Mouse (Mus musculus): ENCODE results near the gene Smarca2. TPM values are rescaled to one million over a fixed set of nuclear protein-coding genes. Genes with fewer than 3 reads are reported as not detected.
"Not testable (repeated sequence)": the region's sequence is repeated elsewhere in the genome, so short reads cannot be mapped to it uniquely, and the experiment has no call there.

The Smarca2 gene
- polyA plus RNA-seq, 1 experiment from 2014 or later: 57.2 TPM

- Histone ChIP-seq H3K27me3 (replicated peaks; ENCODE audit: control insufficient read depth, insufficient read depth, low read length) (no peaks in the 10 kb centered on the region), H3K27ac (ENCODE audit: low read depth, low read length) (no peak overlapping the region), H3K4me2 (ENCODE audit: low read length) (no peak overlapping the region), H3K9me3 (replicated peaks; ENCODE audit: control insufficient read depth, low read length) (no peaks in the 10 kb centered on the region), H3K9ac (ENCODE audit: low read length) (no peak overlapping the region), H3K4me3 (ENCODE audit: low read depth, low read length) (no peak overlapping the region), H3K36me3 (ENCODE audit: control insufficient read depth, insufficient read depth, low read length) (no peaks in the 10 kb centered on the region), H3K4me1 (ENCODE audit: control insufficient read depth, insufficient read depth, low read length) (peaks cover 14% of the 10 kb centered on the region)
- WGBS: 48% methylated on average over 7 of the region's 7 CpGs
- ATAC-seq: no peak
- peak; percentile 24 for DNase-seq (ENCODE audit: low spot score)
These were observed 128.8 kb downstream of the Smarca2 start for GRCm38 (mm10) chr19:26733546-26734100.

- WGBS: 67% methylated on average over 10 of the region's 10 CpGs
- no peaks in the 10 kb centered on the region for H3K27me3 ChIP-seq (replicated peaks; ENCODE audit: control insufficient read depth, insufficient read depth, low read length)
- peak; percentile 23 for DNase-seq (ENCODE audit: low spot score)
- no peaks in the 10 kb centered on the region for H3K9me3 ChIP-seq (replicated peaks; ENCODE audit: control insufficient read depth, low read length)
- ATAC-seq: 0 out of 2 replicates have a peak, but pooled peaks have one; percentile 10
- peaks cover 14% of the 10 kb centered on the region for H3K4me1 ChIP-seq (ENCODE audit: control insufficient read depth, insufficient read depth, low read length)
- H3K27ac ChIP-seq (ENCODE audit: low read depth, low read length): no peak overlapping the region
- H3K36me3 ChIP-seq (ENCODE audit: control insufficient read depth, insufficient read depth, low read length): no peaks in the 10 kb centered on the region
- peak overlapping the region; percentile 21; the same call in 1 of the 2 replicates for H3K9ac ChIP-seq (ENCODE audit: low read length)
- H3K4me2 ChIP-seq (ENCODE audit: low read length): no peak overlapping the region
- no peak overlapping the region for H3K4me3 ChIP-seq (ENCODE audit: low read depth, low read length)
These were observed 129.9 kb downstream of the Smarca2 start for GRCm38 (mm10) chr19:26734704-26735109.

GRCm38 (mm10) chr19:26745021-26745420 is 140.2 kb downstream of the Smarca2 start:
- H3K4me1 ChIP-seq (ENCODE audit: control insufficient read depth, insufficient read depth, low read length): peaks cover 10% of the 10 kb centered on the region; the same call in 1 of the 2 replicates
- DNase-seq (ENCODE audit: low spot score); H3K27ac ChIP-seq (ENCODE audit: low read depth, low read length); H3K36me3 ChIP-seq (ENCODE audit: control insufficient read depth, insufficient read depth, low read length); H3K4me2 ChIP-seq (ENCODE audit: low read length); ATAC-seq; H3K4me3 ChIP-seq (ENCODE audit: low read depth, low read length); H3K9me3 ChIP-seq (replicated peaks; ENCODE audit: control insufficient read depth, low read length); H3K27me3 ChIP-seq (replicated peaks; ENCODE audit: control insufficient read depth, insufficient read depth, low read length); H3K9ac ChIP-seq (ENCODE audit: low read length): not testable (repeated sequence)
- WGBS: 97% methylated on average over 4 of the region's 4 CpGs

GRCm38 (mm10) chr19:26745567-26745966 is 140.7 kb downstream of the Smarca2 start:
- peaks cover 15% of the 10 kb centered on the region; the same call in 1 of the 2 replicates for H3K4me1 ChIP-seq (ENCODE audit: control insufficient read depth, insufficient read depth, low read length)
- 89% methylated on average over 7 of the region's 7 CpGs for WGBS
- H3K27me3 ChIP-seq (replicated peaks; ENCODE audit: control insufficient read depth, insufficient read depth, low read length): no peaks in the 10 kb centered on the region
- no peak overlapping the region for H3K9ac ChIP-seq (ENCODE audit: low read length)
- DNase-seq (ENCODE audit: low spot score) (no peak), ATAC-seq (no peak)
- H3K36me3 ChIP-seq (ENCODE audit: control insufficient read depth, insufficient read depth, low read length): no peaks in the 10 kb centered on the region
- no peaks in the 10 kb centered on the region for H3K9me3 ChIP-seq (replicated peaks; ENCODE audit: control insufficient read depth, low read length)
- no peak overlapping the region for H3K4me3 ChIP-seq (ENCODE audit: low read depth, low read length)
- H3K4me2 ChIP-seq (ENCODE audit: low read length): no peak overlapping the region
- no peak overlapping the region for H3K27ac ChIP-seq (ENCODE audit: low read depth, low read length)

- WGBS: 79% methylated on average over 10 of the region's 10 CpGs
- Histone ChIP-seq H3K4me1 (ENCODE audit: control insufficient read depth, insufficient read depth, low read length) (peaks cover 19% of the 10 kb centered on the region; the same call in 1 of the 2 replicates), H3K27ac (ENCODE audit: low read depth, low read length) (peak overlapping the region; percentile 100; the same call in 1 of the 2 replicates), H3K27me3 (replicated peaks; ENCODE audit: control insufficient read depth, insufficient read depth, low read length) (no peaks in the 10 kb centered on the region), H3K4me2 (ENCODE audit: low read length) (peak overlapping the region; percentile 60; the same call in 1 of the 2 replicates), H3K9ac (ENCODE audit: low read length) (0 out of 2 replicates have a peak overlapping the region, but pooled peaks have one; percentile 85), H3K36me3 (ENCODE audit: control insufficient read depth, insufficient read depth, low read length) (no peaks in the 10 kb centered on the region), H3K9me3 (replicated peaks; ENCODE audit: control insufficient read depth, low read length) (no peaks in the 10 kb centered on the region), H3K4me3 (ENCODE audit: low read depth, low read length) (no peak overlapping the region)
- ATAC-seq: no peak
- no peak for DNase-seq (ENCODE audit: low spot score)
These were observed 141.4 kb downstream of the Smarca2 start for GRCm38 (mm10) chr19:26746290-26746689.

- peak overlapping the region; percentile 85 for H3K9ac ChIP-seq (ENCODE audit: low read length)
- peak overlapping the region; percentile 60 for H3K4me2 ChIP-seq (ENCODE audit: low read length)
- no peaks in the 10 kb centered on the region for H3K36me3 ChIP-seq (ENCODE audit: control insufficient read depth, insufficient read depth, low read length)
- H3K27ac ChIP-seq (ENCODE audit: low read depth, low read length): peak overlapping the region; percentile 100
- H3K9me3 ChIP-seq (replicated peaks; ENCODE audit: control insufficient read depth, low read length): no peaks in the 10 kb centered on the region
- ATAC-seq (peak; percentile 8; the same call in 1 of the 2 replicates), DNase-seq (ENCODE audit: low spot score) (no peak)
- peaks cover 19% of the 10 kb centered on the region; the same call in 1 of the 2 replicates for H3K4me1 ChIP-seq (ENCODE audit: control insufficient read depth, insufficient read depth, low read length)
- 44% methylated on average over 6 of the region's 6 CpGs for WGBS
- peak overlapping the region; percentile 46 for H3K4me3 ChIP-seq (ENCODE audit: low read depth, low read length)
- H3K27me3 ChIP-seq (replicated peaks; ENCODE audit: control insufficient read depth, insufficient read depth, low read length): no peaks in the 10 kb centered on the region
These were observed 142.0 kb downstream of the Smarca2 start for GRCm38 (mm10) chr19:26746709-26747467.

GRCm38 (mm10) chr19:26747571-26748539 is 143.0 kb downstream of the Smarca2 start:
- H3K9ac ChIP-seq (ENCODE audit: low read length): peak overlapping the region; percentile 85
- H3K36me3 ChIP-seq (ENCODE audit: control insufficient read depth, insufficient read depth, low read length): no peaks in the 10 kb centered on the region
- peak overlapping the region; percentile 46 for H3K4me3 ChIP-seq (ENCODE audit: low read depth, low read length)
- H3K4me2 ChIP-seq (ENCODE audit: low read length): peak overlapping the region; percentile 60
- ATAC-seq: peak; percentile 84
- DNase-seq (ENCODE audit: low spot score): peak; percentile 98
- H3K9me3 ChIP-seq (replicated peaks; ENCODE audit: control insufficient read depth, low read length): no peaks in the 10 kb centered on the region
- under 1% methylated on average over 36 of the region's 36 CpGs for WGBS
- H3K27ac ChIP-seq (ENCODE audit: low read depth, low read length): peak overlapping the region; percentile 100
- peaks cover 20% of the 10 kb centered on the region; the same call in 1 of the 2 replicates for H3K4me1 ChIP-seq (ENCODE audit: control insufficient read depth, insufficient read depth, low read length)
- H3K27me3 ChIP-seq (replicated peaks; ENCODE audit: control insufficient read depth, insufficient read depth, low read length): no peaks in the 10 kb centered on the region

- H3K27me3 ChIP-seq (replicated peaks; ENCODE audit: control insufficient read depth, insufficient read depth, low read length): no peaks in the 10 kb centered on the region
- H3K9ac ChIP-seq (ENCODE audit: low read length): peak overlapping the region; percentile 85
- DNase-seq (ENCODE audit: low spot score) (peak; percentile 73), ATAC-seq (no peak)
- peak overlapping the region; percentile 46 for H3K4me3 ChIP-seq (ENCODE audit: low read depth, low read length)
- 0% methylated on average over 6 of the region's 6 CpGs for WGBS
- H3K36me3 ChIP-seq (ENCODE audit: control insufficient read depth, insufficient read depth, low read length): no peaks in the 10 kb centered on the region
- peak overlapping the region; percentile 60 for H3K4me2 ChIP-seq (ENCODE audit: low read length)
- H3K9me3 ChIP-seq (replicated peaks; ENCODE audit: control insufficient read depth, low read length): no peaks in the 10 kb centered on the region
- H3K4me1 ChIP-seq (ENCODE audit: control insufficient read depth, insufficient read depth, low read length): peaks cover 24% of the 10 kb centered on the region
- H3K27ac ChIP-seq (ENCODE audit: low read depth, low read length): peak overlapping the region; percentile 100
These were observed 143.8 kb downstream of the Smarca2 start for GRCm38 (mm10) chr19:26748676-26749075.
